Mouse (Mus musculus) effector memory CD4-positive, alpha-beta T cell, adult 7 months (primary cell): Measurements from ENCODE around the gene Inpp5a. TPM values are rescaled to one million over a fixed set of nuclear protein-coding genes. Genes with fewer than 3 reads are reported as not detected.

Experiments used
- polyA plus RNA-seq: library from polyadenylated mRNA; unstranded; fragments of 100-300 nt; shearing (Covaris generic); gene quantifications from one replicate; pipeline ENCODE4 v1.2.1, GENCODE M21; 2017

The Inpp5a gene
- 7.9 TPM for polyA plus RNA-seq

DNA sequence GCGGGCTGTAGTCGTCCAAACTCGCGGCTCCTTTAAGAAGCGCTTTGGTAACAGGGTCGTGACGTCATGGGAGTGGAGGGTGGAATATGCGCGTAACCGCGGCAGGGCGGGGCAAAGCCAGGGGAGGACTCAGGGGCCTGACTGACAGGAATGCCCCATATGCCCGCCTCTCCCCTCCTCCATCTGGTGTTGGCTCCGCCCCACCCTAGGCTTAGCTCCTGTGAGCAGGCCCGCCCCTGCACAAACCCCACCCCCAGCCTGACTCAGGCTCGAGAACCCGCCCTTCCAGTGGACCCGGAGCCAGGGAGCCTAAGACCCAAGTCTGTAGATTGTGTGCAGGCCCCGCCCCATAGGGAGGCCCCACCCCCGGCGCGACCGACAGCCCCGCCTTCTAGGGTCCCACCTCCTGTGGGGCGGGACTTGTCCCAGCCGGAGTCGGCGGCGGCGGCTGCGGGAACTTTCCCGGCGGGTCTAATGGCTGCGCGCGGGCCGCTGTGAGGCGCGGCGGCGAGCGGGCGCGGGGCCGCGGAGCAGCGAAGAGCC, at the start of gene Inpp5a:
Inpp5a (plus strand) TSS at position 440 of the 543 bp plus-strand sequence.

DNA sequence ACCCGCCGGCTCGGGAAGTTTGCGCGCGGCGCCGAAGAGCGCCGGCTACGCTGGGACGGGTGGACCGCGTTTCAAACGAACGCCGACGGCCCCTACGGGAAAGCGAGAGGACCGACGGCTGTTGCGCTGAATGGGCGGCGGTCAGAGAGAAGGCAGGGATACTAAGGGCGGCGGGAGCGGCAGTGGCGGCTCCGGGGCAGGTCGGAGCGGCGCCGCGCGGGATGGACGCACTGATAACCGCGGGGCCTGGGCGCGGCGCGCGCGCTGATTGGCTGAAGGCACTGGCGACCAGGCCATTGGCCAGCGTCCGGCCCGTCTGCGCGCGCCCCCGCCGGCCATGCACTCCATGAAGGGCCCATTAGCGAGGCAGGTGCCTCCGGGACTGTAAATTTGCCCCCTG, 193.7 kb downstream of the Inpp5a start, which contains the start of gene Nkx6-2:
Nkx6-2 (minus strand) TSS at position 203 of the 400 bp plus-strand sequence.

Other genes with a start within 250 kb of the Inpp5a start
- 1.00 TPM for gene Lrrc27, start 176.1 kb upstream of the Inpp5a start, polyA plus RNA-seq
- gene Stk32c, start 175.8 kb upstream of the Inpp5a start, polyA plus RNA-seq = 1.6 TPM
- gene Pwwp2b, start 140.6 kb upstream of the Inpp5a start, polyA plus RNA-seq = 5.0 TPM
- 0.57 TPM for gene Nkx6-2, start 193.7 kb downstream of the Inpp5a start, polyA plus RNA-seq